Mouse (Mus musculus): ENCODE measurements around the gene Gpkow.
A peak's percentile ranks its signal among the peaks of the same experiment; 100 is the strongest.

Gpkow gene

DNA sequence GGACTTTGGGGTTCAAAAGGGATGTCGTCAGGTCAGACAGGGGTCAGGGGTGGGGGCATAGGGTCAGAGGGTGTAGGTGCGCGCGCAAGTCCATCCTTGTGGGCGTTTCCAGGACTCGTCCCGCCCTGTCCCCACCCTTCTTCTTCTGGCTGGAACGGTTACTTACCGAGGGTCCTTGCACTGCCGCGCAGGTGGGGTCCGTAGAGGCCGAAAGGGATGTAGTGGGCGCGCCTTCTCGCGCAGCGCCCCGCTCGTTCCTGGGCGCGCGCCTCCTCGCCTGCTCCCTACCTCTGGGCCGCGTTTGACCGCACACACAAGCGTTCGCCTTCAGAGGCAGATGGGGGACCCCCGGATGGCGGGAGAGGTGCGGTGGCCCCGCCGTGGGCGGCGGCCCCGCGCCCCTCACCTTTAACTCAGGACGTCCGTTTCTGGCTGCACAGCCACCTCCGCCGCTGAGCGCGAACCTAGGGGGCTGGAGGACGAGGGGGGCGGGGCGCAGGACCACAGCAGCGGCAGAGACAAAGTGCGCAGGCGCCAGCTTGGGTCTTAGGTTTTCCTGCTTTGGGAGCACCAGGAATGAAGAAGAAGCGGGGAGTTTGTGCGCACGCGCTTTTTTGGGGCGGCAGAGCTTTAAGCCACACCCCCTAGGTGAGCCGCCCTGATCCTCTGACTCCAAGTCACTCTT lies 53.6 kb downstream of the Gpkow start, which contains the start of gene Ccdc120:
Ccdc120 (minus strand) TSS at position 474 of the 685 bp plus-strand sequence.
- peak; percentile 84 for DNase-seq

DNA sequence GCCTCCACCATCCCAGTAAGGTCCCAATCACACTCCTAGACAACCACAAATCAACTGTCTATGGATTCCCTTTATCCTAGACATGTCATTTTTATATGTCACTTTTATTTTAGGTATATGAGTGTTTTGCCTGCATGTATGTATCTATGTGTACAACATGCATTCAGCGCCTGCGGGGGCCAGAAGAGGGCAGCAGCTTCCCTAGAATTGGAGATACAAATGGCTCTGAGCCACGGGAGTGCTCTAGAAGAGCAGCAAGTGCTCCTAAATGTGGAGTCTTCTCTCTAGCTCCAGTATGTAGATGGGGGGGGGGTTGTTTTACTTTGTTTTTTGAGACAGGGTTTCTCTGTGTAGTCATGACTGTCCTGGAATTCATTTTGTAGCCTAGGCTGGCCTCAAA lies 56.7 kb downstream of the Gpkow start:
- peak; percentile 48 for DNase-seq
